ENCODE assay signal across 21 mouse cellular contexts in the genomic region with DNA sequence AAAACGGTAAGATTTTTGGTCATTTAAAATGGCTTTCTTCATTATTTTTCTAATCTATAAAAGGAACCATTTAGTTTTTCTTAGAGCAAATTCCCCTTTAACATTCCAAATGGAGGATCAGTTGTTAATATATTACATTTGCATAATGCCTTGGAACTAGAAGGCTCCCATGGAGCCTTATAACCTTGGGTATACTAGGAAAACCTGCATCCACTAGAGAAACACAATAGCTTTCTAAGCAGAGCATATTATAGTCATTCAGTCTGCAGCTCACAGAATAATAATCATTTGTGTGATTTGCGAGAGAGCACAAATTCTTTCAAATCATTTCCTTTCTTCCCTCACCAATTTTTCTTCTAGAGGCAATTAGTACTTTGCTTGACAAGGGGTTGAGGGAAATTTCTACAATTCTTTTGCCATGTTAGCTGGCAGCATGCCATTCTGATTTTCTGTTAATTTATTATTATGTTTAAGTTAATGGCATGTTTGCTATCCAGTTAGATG.
DNase-seq lines count a peak whose midpoint lies in the region; ATAC-seq and TF ChIP-seq lines count a peak whose summit lies in the region.
"Had no signal": no experiment of that assay in that cellular context is flagged by ENCODE, and none has a peak within 500 bp of the region (broad histone marks: within the 10 kb centered on the region; RNA-seq: fewer than 3 reads in every experiment).

No protein-coding gene starts in this region.

- H3K27ac ChIP-seq in forebrain, embryonic 11.5 days (ENCODE audit: low read depth, low read length) = no peak overlapping the region
- H3K27ac ChIP-seq in forebrain, embryonic 10.5 days = no peak overlapping the region
- no peak overlapping the region for H3K27ac ChIP-seq in forebrain, embryonic 13.5 days
- no peak overlapping the region for H3K27ac ChIP-seq in forebrain, embryonic 16.5 days (ENCODE audit: low read length)
- no peak overlapping the region for H3K27ac ChIP-seq in layer of hippocampus, adult 2 months
- H3K27ac ChIP-seq: hindbrain, embryonic 12.5 days; hindbrain, embryonic 15.5 days had no signal

- TF ChIP-seq CTCF in layer of hippocampus, adult 2 months (conservative IDR thresholded peaks at IDR 0.05) = no peak

- H3K4me2 ChIP-seq in forebrain, embryonic 11.5 days (ENCODE audit: low read depth, low read length, severe bottlenecking) = no peak overlapping the region
- no peak overlapping the region for H3K4me2 ChIP-seq in forebrain, embryonic 13.5 days
- H3K4me2 ChIP-seq in forebrain, embryonic 16.5 days (ENCODE audit: low read length) = no peak overlapping the region
- H3K4me2 ChIP-seq: heart, embryonic 11.5 days; hindbrain, embryonic 12.5 days; hindbrain, embryonic 15.5 days had no signal

- H3K9ac ChIP-seq in forebrain, embryonic 11.5 days (ENCODE audit: low read length) = no peak overlapping the region
- no peak overlapping the region for H3K9ac ChIP-seq in forebrain, embryonic 13.5 days
- no peak overlapping the region for H3K9ac ChIP-seq in forebrain, embryonic 16.5 days (replicated peaks; ENCODE audit: low read depth, low read length)
- H3K9ac ChIP-seq: hindbrain, embryonic 12.5 days; hindbrain, embryonic 15.5 days had no signal

- DNase-seq in forebrain, embryonic 11.5 days (ENCODE audit: low spot score) = no peak
- no peak for DNase-seq in forebrain, embryonic 10.5 days (ENCODE audit: extremely low spot score, low spot score)
- peak; percentile 12 for DNase-seq in Muller cell, postnatal 12 days (ENCODE audit: inconsistent ontology term)
- no peak for DNase-seq in layer of hippocampus, adult 2 months (ENCODE audit: low spot score in 2 of 2)
- DNase-seq in cerebellum, adult 18-20 months = no peak
- no peak for DNase-seq in layer of hippocampus, adult 11-12 months (ENCODE audit: low spot score)
- DNase-seq: adrenal gland, postnatal 10 days; adrenal gland, postnatal 36 days; cerebellum, adult 11 months; cerebellum, adult 8-10 months; cerebellum, postnatal 10 days; cerebellum, postnatal 36 days; gastrocnemius, postnatal 10 days; heart, adult 11 months had no signal

- no peaks in the 10 kb centered on the region for H3K4me1 ChIP-seq in forebrain, embryonic 11.5 days (replicated peaks; ENCODE audit: control insufficient read depth, insufficient read depth, low read length)
- peaks cover 10% of the 10 kb centered on the region; the same call in 1 of the 2 replicates for H3K4me1 ChIP-seq in forebrain, embryonic 10.5 days
- peaks cover 14% of the 10 kb centered on the region for H3K4me1 ChIP-seq in forebrain, embryonic 13.5 days
- no peaks in the 10 kb centered on the region for H3K4me1 ChIP-seq in forebrain, embryonic 16.5 days (replicated peaks; ENCODE audit: control insufficient read depth, insufficient read depth, low read length)
- H3K4me1 ChIP-seq: hindbrain, embryonic 12.5 days; hindbrain, embryonic 15.5 days had no signal

- 33% methylated on average over 2 of the region's 2 CpGs for WGBS in forebrain, embryonic 11.5 days
- 59% methylated on average over 2 of the region's 2 CpGs for WGBS in forebrain, embryonic 10.5 days
- 5% methylated on average over 2 of the region's 2 CpGs for whole genome bisulfite sequencing in forebrain, embryonic 13.5 days
- 19% methylated on average over 2 of the region's 2 CpGs for WGBS in forebrain, embryonic 16.5 days

- H3K9me3 ChIP-seq in forebrain, embryonic 11.5 days (ENCODE audit: control insufficient read depth, low read length) = no peaks in the 10 kb centered on the region
- H3K9me3 ChIP-seq in forebrain, embryonic 10.5 days = no peaks in the 10 kb centered on the region
- H3K9me3 ChIP-seq in forebrain, embryonic 13.5 days (replicated peaks) = no peaks in the 10 kb centered on the region
- H3K9me3 ChIP-seq in forebrain, embryonic 16.5 days (ENCODE audit: control insufficient read depth, low read length) = no peaks in the 10 kb centered on the region
- H3K9me3 ChIP-seq: hindbrain, embryonic 12.5 days; hindbrain, embryonic 15.5 days had no signal

- no peaks in the 10 kb centered on the region for H3K36me3 ChIP-seq in forebrain, embryonic 11.5 days (ENCODE audit: control insufficient read depth, insufficient read depth, low read length)
- no peaks in the 10 kb centered on the region for H3K36me3 ChIP-seq in forebrain, embryonic 10.5 days (replicated peaks)
- H3K36me3 ChIP-seq in forebrain, embryonic 13.5 days (ENCODE audit: poor library complexity, severe bottlenecking) = no peaks in the 10 kb centered on the region
- no peaks in the 10 kb centered on the region for H3K36me3 ChIP-seq in forebrain, embryonic 16.5 days (ENCODE audit: control insufficient read depth, insufficient read depth)
- H3K36me3 ChIP-seq: hindbrain, embryonic 12.5 days; hindbrain, embryonic 15.5 days had no signal

- no peaks in the 10 kb centered on the region for H3K27me3 ChIP-seq in forebrain, embryonic 11.5 days (ENCODE audit: control insufficient read depth, insufficient read depth, low read length)
- no peaks in the 10 kb centered on the region for H3K27me3 ChIP-seq in forebrain, embryonic 10.5 days (ENCODE audit: poor library complexity, severe bottlenecking)
- no peaks in the 10 kb centered on the region for H3K27me3 ChIP-seq in forebrain, embryonic 13.5 days
- no peaks in the 10 kb centered on the region for H3K27me3 ChIP-seq in forebrain, embryonic 16.5 days (replicated peaks; ENCODE audit: control insufficient read depth, insufficient read depth, low read length)
- H3K27me3 ChIP-seq: hindbrain, embryonic 12.5 days; hindbrain, embryonic 15.5 days; Patski had no signal

- ATAC-seq in forebrain, embryonic 11.5 days (replicated peaks; ENCODE audit: low FRiP score) = peak; percentile 76
- ATAC-seq in forebrain, embryonic 13.5 days = peak; percentile 82; the same call in 1 of the 2 replicates
- peak; percentile 87 for ATAC-seq in forebrain, embryonic 16.5 days
- ATAC-seq: intestine, postnatal 0 days; Patski had no signal

- no peak overlapping the region for H3K4me3 ChIP-seq in forebrain, embryonic 11.5 days (ENCODE audit: low read depth, low read length)
- no peak overlapping the region for H3K4me3 ChIP-seq in forebrain, embryonic 10.5 days
- H3K4me3 ChIP-seq in forebrain, embryonic 13.5 days = no peak overlapping the region
- no peak overlapping the region for H3K4me3 ChIP-seq in forebrain, embryonic 16.5 days (replicated peaks; ENCODE audit: low read length)
- no peak overlapping the region for H3K4me3 ChIP-seq in layer of hippocampus, adult 2 months
- H3K4me3 ChIP-seq: hindbrain, embryonic 12.5 days; hindbrain, embryonic 15.5 days had no signal
